Mouse (Mus musculus) kidney, embryonic 14.5 days (tissue): ENCODE measurements at regions not wholly inside any gene's neighbourhood (a gene's known extent, or its start where the extent isn't known, plus 50 kb on each side); places are given as distances from the start of the nearest gene placed in this dataset.

Source experiments
- ATAC-seq: fragments of 200-750 bp; cut with Nextera tagmentation; 2 replicates; pipeline ENCODE4 v1.8.0; 2017; ENCODE audit warnings: moderate number of reproducible peaks, mild to moderate bottlenecking, moderate TSS enrichment, moderate library complexity; ENCODE audit not compliant: low FRiP score, low TSS enrichment
- H3K27ac ChIP-seq: fragments of 300-500 bp; sonication (generic); 2 replicates; pipeline ENCODE4 v1.5.1; 2014; ENCODE audit warnings: low read depth, mild to moderate bottlenecking, low read length, moderate library complexity, mixed read lengths
- H3K27me3 ChIP-seq: fragments of 300-500 bp; sonication (generic); 2 replicates; pipeline ENCODE4 v1.6.1; 2014; ENCODE audit warnings: mild to moderate bottlenecking, low read length; ENCODE audit not compliant: control insufficient read depth, insufficient read depth
- H3K36me3 ChIP-seq: fragments of 300-500 bp; sonication (generic); 2 replicates; pipeline ENCODE4 v1.6.1; 2014; ENCODE audit warnings: low read length, mixed read lengths; ENCODE audit not compliant: control insufficient read depth, insufficient read depth
- H3K4me1 ChIP-seq: fragments of 300-500 bp; sonication (generic); 2 replicates; pipeline ENCODE4 v1.6.1; 2014; ENCODE audit warnings: low read length, mixed read lengths; ENCODE audit not compliant: control insufficient read depth, insufficient read depth
- H3K4me2 ChIP-seq: fragments of 300-500 bp; sonication (generic); replicated peaks from 2 replicates; pipeline ENCODE4 v1.6.1; 2014; ENCODE audit warnings: low read depth, mild to moderate bottlenecking, low read length
- H3K4me3 ChIP-seq: fragments of 300-500 bp; sonication (generic); 2 replicates; pipeline ENCODE4 v1.5.1; 2014; ENCODE audit warnings: mild to moderate bottlenecking, low read length
- H3K9ac ChIP-seq: fragments of 300-500 bp; sonication (generic); 2 replicates; pipeline ENCODE4 v1.6.1; 2014; ENCODE audit warnings: low read depth, mild to moderate bottlenecking, low read length, moderate library complexity
- H3K9me3 ChIP-seq: fragments of 300-500 bp; sonication (generic); 2 replicates; pipeline ENCODE4 v1.6.1; 2016; ENCODE audit warnings: low read length; ENCODE audit not compliant: control insufficient read depth
- WGBS: fragments of 180-500 bp; shearing (Covaris S2); extraction: QIAGEN DNeasy Blood & Tissue Kit; methylation state at CpG from one replicate; pipeline ENCODE4 v1.1.7; 2014; 5-methylcytosine and 5-hydroxymethylcytosine counted together

DNA sequence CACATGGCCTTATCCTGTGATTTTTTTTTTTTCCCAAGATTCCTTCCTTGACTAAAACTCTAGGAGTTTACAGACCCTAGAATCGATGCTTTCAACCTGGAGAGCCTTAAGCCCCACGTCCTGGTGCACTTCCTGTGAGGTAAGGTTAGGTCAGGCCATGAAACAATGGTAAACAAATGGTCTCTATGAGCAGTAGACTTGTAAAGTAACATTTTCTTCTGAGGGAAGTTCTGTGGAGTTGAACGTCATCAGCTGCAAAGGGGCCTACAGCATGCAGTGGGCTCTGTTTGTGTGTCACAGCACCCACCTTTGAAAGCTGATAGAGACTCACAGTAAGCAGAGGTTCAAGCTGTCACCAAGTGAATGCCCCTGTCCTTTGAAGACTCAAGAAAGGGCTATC is 87.3 kb upstream of the Eomes start:
- no peak for ATAC-seq
- Histone ChIP-seq H3K4me3 (no peak overlapping the region), H3K9ac (no peak overlapping the region), H3K36me3 (no peaks in the 10 kb centered on the region), H3K4me1 (no peaks in the 10 kb centered on the region), H3K9me3 (no peaks in the 10 kb centered on the region), H3K4me2 (no peak overlapping the region), H3K27ac (no peak overlapping the region), H3K27me3 (peaks cover 28% of the 10 kb centered on the region)
- 48% methylated on average over 3 of the region's 3 CpGs for WGBS

DNA sequence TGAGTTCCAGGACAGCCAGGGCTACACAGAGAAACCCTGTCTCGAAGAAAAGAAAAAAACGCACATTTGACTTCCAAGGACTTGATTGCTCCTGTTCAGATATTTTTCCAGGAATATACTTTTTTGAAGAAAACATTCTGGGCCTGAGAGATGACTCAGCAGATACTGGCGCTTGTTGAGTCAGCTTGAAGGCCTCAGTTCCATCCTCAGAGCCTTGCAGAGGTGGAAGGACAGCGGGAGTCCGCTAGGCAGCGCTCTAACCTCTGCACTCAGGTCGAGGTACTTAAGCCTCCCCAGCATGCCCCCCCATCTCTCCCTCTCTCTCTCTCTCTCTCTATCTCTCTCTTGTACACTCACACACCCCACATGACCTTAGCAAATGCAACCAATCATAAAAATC is 86.3 kb upstream of the Eomes start:
- Histone ChIP-seq H3K4me1 (no peaks in the 10 kb centered on the region), H3K4me2 (no peak overlapping the region), H3K36me3 (no peaks in the 10 kb centered on the region), H3K9ac (no peak overlapping the region), H3K27ac (no peak overlapping the region), H3K4me3 (no peak overlapping the region), H3K27me3 (peaks cover 28% of the 10 kb centered on the region), H3K9me3 (no peaks in the 10 kb centered on the region)
- no peak for ATAC-seq
- WGBS, result 57% methylated on average over 7 of the region's 7 CpGs

DNA sequence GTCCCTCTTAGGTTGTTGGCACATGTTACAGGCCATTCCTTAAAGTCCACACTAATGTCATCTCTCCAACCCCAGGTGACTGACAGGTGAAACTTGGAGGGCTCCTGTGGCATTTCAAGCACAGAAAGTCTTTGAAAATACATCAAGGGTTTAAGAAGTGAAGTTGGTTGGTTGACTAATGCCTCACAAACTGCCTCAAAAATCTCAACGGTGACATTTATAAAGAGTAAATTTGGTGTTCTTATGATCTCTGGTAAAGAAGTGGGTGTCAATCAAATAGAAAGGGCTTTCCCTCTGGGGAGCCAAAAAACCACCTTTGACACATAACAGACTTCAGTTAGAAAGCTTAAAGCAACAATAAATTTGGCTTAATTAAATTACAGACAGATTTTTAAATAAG is 85.2 kb upstream of the Eomes start:
- no peak overlapping the region for H3K4me3 ChIP-seq
- 89% methylated on average over 1 of the region's 1 CpGs for WGBS
- H3K36me3 ChIP-seq, result no peaks in the 10 kb centered on the region
- H3K4me1 ChIP-seq, result no peaks in the 10 kb centered on the region
- peaks cover 26% of the 10 kb centered on the region for H3K27me3 ChIP-seq
- H3K27ac ChIP-seq, result no peak overlapping the region
- no peaks in the 10 kb centered on the region for H3K9me3 ChIP-seq
- no peak for ATAC-seq
- no peak overlapping the region for H3K9ac ChIP-seq
- no peak overlapping the region for H3K4me2 ChIP-seq

DNA sequence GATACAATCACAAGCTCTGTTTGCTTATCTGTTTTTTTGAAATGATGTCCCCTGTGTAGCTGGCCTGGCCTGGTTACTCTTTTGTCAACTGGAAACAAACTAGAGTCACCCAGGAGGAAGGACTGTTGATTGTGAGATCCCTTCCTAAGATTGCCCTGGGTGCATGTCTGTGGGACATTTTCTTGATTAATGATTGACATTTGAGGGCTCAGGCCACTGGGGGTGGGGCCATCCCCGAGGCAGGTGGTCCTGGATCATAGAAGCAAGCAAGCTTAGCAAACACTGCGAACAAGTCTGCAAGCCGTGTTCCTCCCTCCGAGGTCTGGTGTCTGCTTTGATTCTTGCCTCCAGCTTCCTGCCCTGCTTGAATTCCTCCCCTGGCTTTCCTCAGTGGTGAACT is 84.4 kb upstream of the Eomes start:
- no peaks in the 10 kb centered on the region for H3K4me1 ChIP-seq
- no peak overlapping the region for H3K4me3 ChIP-seq
- no peaks in the 10 kb centered on the region for H3K9me3 ChIP-seq
- H3K9ac ChIP-seq, result no peak overlapping the region
- no peaks in the 10 kb centered on the region for H3K36me3 ChIP-seq
- ATAC-seq, result no peak
- H3K27me3 ChIP-seq, result peaks cover 20% of the 10 kb centered on the region
- WGBS, result 39% methylated on average over 4 of the region's 4 CpGs
- H3K27ac ChIP-seq, result no peak overlapping the region
- H3K4me2 ChIP-seq, result no peak overlapping the region

DNA sequence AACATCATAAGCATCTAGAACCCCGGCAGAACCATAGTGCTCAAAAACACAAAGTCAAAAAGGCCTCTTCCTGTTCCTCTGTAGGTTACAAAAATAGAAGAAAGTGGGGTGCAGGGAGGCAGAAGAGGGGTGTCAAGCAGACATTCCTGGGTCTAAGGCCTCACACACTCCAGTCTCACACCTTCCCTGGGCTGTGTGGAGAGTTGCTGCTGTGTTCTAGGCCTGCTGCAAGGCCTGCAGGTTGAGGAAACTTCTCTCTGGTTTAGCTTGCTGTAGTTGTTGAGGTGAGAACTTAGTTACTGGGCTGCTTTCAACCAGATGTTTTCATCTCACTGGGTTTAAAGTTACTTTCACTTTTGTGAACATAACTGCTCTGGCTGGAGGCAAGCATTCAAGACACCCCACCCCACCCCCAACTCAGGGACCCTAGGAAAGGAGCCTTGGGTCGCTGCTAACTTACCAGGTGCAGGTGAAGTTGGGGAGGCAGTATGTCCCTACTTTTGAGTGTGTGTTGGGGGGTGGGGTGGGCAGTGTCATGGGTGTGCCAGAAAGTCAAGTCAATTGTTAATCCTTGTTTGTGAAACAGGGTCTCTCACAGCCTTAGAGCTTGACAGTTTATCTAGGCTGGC is 81.5 kb upstream of the Eomes start:
- Histone ChIP-seq H3K27ac (no peak overlapping the region), H3K36me3 (no peaks in the 10 kb centered on the region), H3K4me2 (no peak overlapping the region), H3K9ac (no peak overlapping the region), H3K9me3 (no peaks in the 10 kb centered on the region), H3K4me1 (no peaks in the 10 kb centered on the region), H3K27me3 (no peaks in the 10 kb centered on the region), H3K4me3 (no peak overlapping the region)
- WGBS, result 69% methylated on average over 2 of the region's 2 CpGs
- no peak for ATAC-seq

DNA sequence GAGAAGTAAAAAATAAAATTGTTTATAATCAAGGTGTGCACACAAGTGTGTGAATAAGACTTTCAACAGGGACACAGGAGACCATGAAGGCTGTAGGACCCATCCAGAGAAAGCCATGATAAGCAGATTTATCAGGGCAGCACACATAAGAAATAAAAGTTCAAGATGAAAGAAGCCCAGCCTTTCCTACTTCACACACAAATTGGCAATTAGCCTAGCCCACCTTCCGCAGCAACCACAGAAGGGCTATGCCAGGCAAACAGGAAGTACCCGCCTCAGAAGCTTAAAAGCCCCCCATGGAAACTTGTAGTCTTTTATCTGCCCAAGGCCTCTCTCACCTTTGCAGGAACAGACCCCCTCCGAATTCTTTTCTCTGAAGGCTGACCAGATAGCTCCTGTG is 77.5 kb upstream of the Eomes start:
- Histone ChIP-seq H3K27ac (no peak overlapping the region), H3K9ac (no peak overlapping the region), H3K4me2 (no peak overlapping the region), H3K9me3 (no peaks in the 10 kb centered on the region), H3K36me3 (no peaks in the 10 kb centered on the region), H3K4me1 (no peaks in the 10 kb centered on the region), H3K4me3 (no peak overlapping the region), H3K27me3 (no peaks in the 10 kb centered on the region)
- no peak for ATAC-seq
- WGBS, result 76% methylated on average over 3 of the region's 3 CpGs

DNA sequence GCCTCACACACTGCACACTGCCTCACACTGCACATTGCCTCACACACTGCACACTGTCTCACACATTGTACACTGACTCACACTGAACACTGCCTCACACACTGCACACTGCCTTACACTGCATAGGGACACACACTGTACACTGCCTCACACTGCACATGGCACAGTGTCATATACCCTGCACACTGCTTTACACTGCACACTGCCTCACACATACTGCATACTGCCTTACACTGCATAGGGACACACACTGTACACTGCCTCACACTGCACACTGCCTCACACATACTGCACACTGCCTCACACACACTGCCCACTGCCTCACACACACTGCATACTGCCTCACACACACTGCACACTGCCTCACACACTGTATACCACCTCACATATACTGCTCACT is 76.8 kb upstream of the Eomes start:
- no peak for ATAC-seq
- Histone ChIP-seq H3K9me3 (no peaks in the 10 kb centered on the region), H3K27ac (no peak overlapping the region), H3K36me3 (no peaks in the 10 kb centered on the region), H3K4me3 (no peak overlapping the region), H3K4me1 (no peaks in the 10 kb centered on the region), H3K27me3 (no peaks in the 10 kb centered on the region), H3K4me2 (no peak overlapping the region), H3K9ac (no peak overlapping the region)

DNA sequence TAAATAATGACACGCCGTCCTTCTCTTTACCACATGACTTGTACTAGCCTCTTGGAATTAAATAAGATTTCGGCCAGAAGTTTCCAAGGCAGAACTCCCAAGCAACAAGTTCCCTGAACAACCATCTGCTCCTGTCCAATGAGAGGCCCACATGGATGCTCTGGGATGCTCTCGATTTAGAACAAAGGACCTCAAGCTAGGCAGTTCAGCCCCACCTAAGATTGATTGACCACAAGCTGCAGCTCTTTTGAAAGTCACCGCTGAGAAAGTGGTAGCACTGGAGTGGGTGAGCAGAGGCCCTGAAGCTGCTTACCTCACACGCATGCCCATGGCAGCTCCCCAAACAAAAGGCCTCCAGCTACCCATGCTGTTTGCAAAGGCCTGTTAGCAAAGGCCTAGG is 73.1 kb upstream of the Eomes start:
- H3K9ac ChIP-seq, result no peak overlapping the region
- 56% methylated on average over 6 of the region's 6 CpGs for WGBS
- H3K27me3 ChIP-seq, result no peaks in the 10 kb centered on the region
- H3K4me1 ChIP-seq, result no peaks in the 10 kb centered on the region
- no peaks in the 10 kb centered on the region for H3K36me3 ChIP-seq
- H3K27ac ChIP-seq, result no peak overlapping the region
- no peaks in the 10 kb centered on the region for H3K9me3 ChIP-seq
- H3K4me2 ChIP-seq, result no peak overlapping the region
- ATAC-seq, result no peak
- no peak overlapping the region for H3K4me3 ChIP-seq

DNA sequence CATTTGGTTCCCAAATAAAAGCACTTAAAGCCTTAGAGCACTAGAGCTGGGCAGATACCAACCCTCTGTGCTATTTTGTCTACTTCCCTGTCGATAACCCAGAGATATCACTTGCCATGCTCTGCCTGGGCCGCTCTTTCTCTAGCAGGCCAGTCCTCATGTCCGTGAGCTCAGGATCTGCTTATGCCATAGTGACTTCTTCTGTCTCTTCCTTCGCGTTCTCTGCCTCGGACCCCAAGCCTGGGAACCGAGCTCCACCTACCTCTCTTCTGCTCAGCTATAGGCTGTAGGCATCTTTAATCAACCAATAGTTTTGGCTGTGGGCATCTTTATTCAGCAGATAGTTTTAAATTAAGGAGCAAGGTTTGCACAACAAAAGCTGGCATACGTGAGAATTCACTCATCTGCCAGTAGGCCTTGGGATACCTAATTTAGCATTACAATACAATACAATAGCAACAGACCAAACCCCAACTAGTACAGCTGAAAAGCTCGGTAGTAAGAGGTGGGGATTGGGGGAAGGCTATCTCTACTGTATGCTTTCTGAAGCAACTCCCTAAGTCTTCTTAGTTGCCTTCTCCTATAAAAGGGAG is 72.0 kb upstream of the Eomes start:
- Histone ChIP-seq H3K36me3 (no peaks in the 10 kb centered on the region), H3K27ac (no peak overlapping the region), H3K9ac (no peak overlapping the region), H3K9me3 (no peaks in the 10 kb centered on the region), H3K4me3 (no peak overlapping the region), H3K27me3 (no peaks in the 10 kb centered on the region), H3K4me1 (no peaks in the 10 kb centered on the region), H3K4me2 (no peak overlapping the region)
- 70% methylated on average over 9 of the region's 9 CpGs for WGBS
- no peak for ATAC-seq
